Mouse (Mus musculus) adrenal gland, postnatal 0 days (tissue): ENCODE data around the gene Speer1. TPM values are rescaled to one million over a fixed set of nuclear protein-coding genes. Genes with fewer than 3 reads are reported as not detected.

Source experiments
- polyA plus RNA-seq: library from polyadenylated mRNA; unstranded; fragments of >200 nt; fragmentation: Nextera tagmentation; extraction: Ambion mirVana; gene quantifications from 2 replicates; pipeline ENCODE4 v1.2.1, GENCODE M21; 2015

Speer1 gene
- not detected in 2 replicates for polyA plus RNA-seq

DNA sequence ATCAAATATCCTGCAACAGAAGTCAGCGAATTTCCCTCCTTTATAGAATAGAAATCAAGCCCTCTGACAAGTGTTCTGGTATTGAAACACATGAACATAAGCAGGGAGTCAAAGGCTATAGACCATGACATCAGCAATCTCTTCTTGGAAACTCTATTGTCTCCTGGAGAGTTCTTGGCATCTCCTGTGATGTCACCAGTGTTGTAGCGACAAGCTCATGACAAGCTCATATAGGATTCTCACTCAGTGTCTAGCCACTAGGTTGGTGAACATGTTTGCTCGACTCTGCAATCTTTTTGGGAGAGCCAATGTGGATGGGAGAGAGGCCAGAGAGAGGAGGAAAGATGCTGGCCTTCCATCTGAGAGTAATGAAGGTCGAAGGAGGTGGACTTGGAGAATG lies at the start of gene Speer1:
Speer1 (plus strand) TSS at position 301 of the 400 bp plus-strand sequence.

Other genes starting within 250 kb of the Speer1 start
- not detected in 2 replicates for gene Gm8879, start 213.9 kb upstream of the Speer1 start, polyA plus RNA-seq
- gene Gm5861, start 158.4 kb upstream of the Speer1 start, polyA plus RNA-seq, result not detected in 2 replicates
- not detected in 2 replicates for gene Gm8890, start 85.5 kb upstream of the Speer1 start, polyA plus RNA-seq
- gene Gm8897, start 74.9 kb downstream of the Speer1 start, polyA plus RNA-seq, result not detected in 2 replicates
- not detected in 2 replicates for gene Gm8906, start 161.2 kb downstream of the Speer1 start, polyA plus RNA-seq